Mouse (Mus musculus) liver, embryonic 14.5 days (tissue): ENCODE data around the gene Esrrg.

Source experiments
- CTCF ChIP-seq: IDR thresholded peaks from 2 replicates; pipeline ENCODE4 v1.5.1; 2016; ENCODE audit warnings: antibody characterized with exemption, low read depth, control low read depth
- EP300 ChIP-seq: IDR thresholded peaks from 2 replicates; pipeline ENCODE4 v1.6.1; 2016; ENCODE audit warnings: antibody characterized with exemption, low read depth

DNA sequence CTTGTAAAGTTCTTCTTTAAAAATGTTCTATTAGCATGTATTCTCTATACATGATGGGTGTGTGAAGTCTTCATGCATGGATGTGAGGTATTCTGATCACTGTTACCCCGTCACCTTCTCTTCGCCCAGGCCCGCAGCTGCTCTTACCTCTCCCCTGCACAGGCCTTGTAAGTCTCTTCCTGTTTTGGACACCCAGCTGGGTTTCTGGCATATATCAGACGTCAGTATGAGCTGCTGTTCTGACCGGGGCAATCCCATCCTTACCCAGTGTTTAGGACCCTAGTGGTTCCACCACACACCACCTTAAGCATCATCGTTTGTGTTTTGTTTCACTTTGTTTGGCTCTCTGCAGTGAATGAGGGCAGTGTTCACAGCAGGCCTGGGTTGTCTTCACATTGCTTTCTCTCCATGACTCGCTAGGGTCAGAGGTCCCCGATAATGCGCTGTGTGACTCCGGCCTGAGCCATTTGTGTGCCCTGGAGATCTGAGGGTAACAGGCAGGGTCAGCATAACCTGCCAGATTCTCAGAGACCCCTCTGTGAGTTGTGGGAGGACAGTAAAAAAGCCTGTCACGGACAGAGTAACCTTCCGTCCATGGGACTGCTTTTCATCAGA, 471.8 kb downstream of the Esrrg start:
- TF ChIP-seq CTCF = no peak
- no peak for TF ChIP-seq EP300
